In genomic region chr9:101825626-101826025, GRCm38 (mm10) we compare ENCODE assay signal across 15 mouse cellular contexts. TPM values are rescaled to one million over a fixed set of nuclear protein-coding genes. Genes with fewer than 3 reads are reported as not detected.
A peak's percentile ranks its signal among the peaks of the same experiment; 100 is the strongest.
DNase-seq lines count a peak whose midpoint lies in the region.
"Had no signal": no experiment of that assay in that cellular context is flagged by ENCODE, and none has a peak within 500 bp of the region (broad histone marks: within the 10 kb centered on the region; RNA-seq: fewer than 3 reads in every experiment).

No protein-coding gene starts in this region.

- intact Hi-C loops in left cerebral cortex, postnatal 4 days (cut with DNase I), result no loop called here

- peak; percentile 75 to 79 for DNase-seq in cerebellum, postnatal 14 days
- DNase-seq in cerebellum, adult 9-10 months, result no peak
- DNase-seq in cerebellum, postnatal 36 days, result peak; percentile 12 to 16
- DNase-seq in cerebellum, adult 9-11 months, result no peak
- peak; percentile 17 for DNase-seq in left cerebral cortex, postnatal 4 days
- DNase-seq in left cerebral cortex, adult 8-10 months (ENCODE audit: low spot score in 2 of 2), result no peak
- DNase-seq: adrenal gland, adult 2 months; adrenal gland, postnatal 10 days; adrenal gland, postnatal 25 days; cerebellum, adult 11-12 months; embryo, embryonic 11 days had no signal

RNA-seq across cellular contexts. Expression of gene 9630041A04Rik, which starts 36.0 kb away (rescaled TPM):
- not detected for total RNA-seq in left cerebral cortex, postnatal 4 days (2021)
- total RNA-seq in left cerebral cortex, adult 8-10 months (2022), result not detected
- total RNA-seq: adrenal gland, adult 2 months; adrenal gland, postnatal 10 days; adrenal gland, postnatal 25 days; adrenal gland, postnatal 4 days; common myeloid progenitor, adult 5-6 weeks; ES-E14; MEL had no signal

Comparison
In these comparisons a context has a peak if more than half of its experiments do, and no peak if none do; other contexts are left out.
1. DNase-seq: peak in cerebellum, postnatal 14 days (2 of 2), cerebellum, postnatal 36 days (2 of 2) and left cerebral cortex, postnatal 4 days (single experiment); none in cerebellum, adult 9-10 months (single experiment), cerebellum, adult 9-11 months (single experiment) and left cerebral cortex, adult 8-10 months (0 of 2).